Mouse (Mus musculus) heart, adult 2 months (tissue): ENCODE measurements around the gene Sbf1.

ENCODE experiments used
- CTCF ChIP-seq: fragments of 200-600 bp; IDR thresholded peaks from 2 replicates; pipeline ENCODE4 v1.8.1; 2022; ENCODE audit warnings: antibody characterized with exemption, mild to moderate bottlenecking, moderate library complexity
- EP300 ChIP-seq: fragments of 200-500 bp; IDR thresholded peaks from 2 replicates; pipeline ENCODE4 v1.6.1; 2011; ENCODE audit warnings: low read depth, low read length, control low read depth; ENCODE audit not compliant: insufficient read depth
- POLR2A ChIP-seq: fragments of 200-500 bp; IDR thresholded peaks from 2 replicates; pipeline ENCODE4 v1.6.1; 2011; ENCODE audit warnings: mild to moderate bottlenecking, low read depth, low read length, control low read depth; ENCODE audit not compliant: insufficient read depth

- TF ChIP-seq CTCF (no peak), POLR2A (no peak), EP300 (no peak)
Observed at GRCm38 (mm10) chr15:89255330-89255729, 59.8 kb downstream of the Sbf1 start.
